Mouse (Mus musculus) hindbrain, postnatal 0 days (tissue): Measurements from ENCODE around the gene Cars2. TPM values are rescaled to one million over a fixed set of nuclear protein-coding genes. Genes with fewer than 3 reads are reported as not detected.

Source experiments
- ATAC-seq: fragments of 200-750 bp; cut with Nextera tagmentation; 2 replicates; pipeline ENCODE4 v1.8.0; 2017; ENCODE audit warnings: mild to moderate bottlenecking, moderate TSS enrichment, moderate library complexity
- DNase-seq: peaks from one replicate; pipeline ENCODE4 v3.0.0-alpha.2; 2015; ENCODE audit warnings: low spot score
- H3K27ac ChIP-seq: fragments of 300-500 bp; sonication (generic); 2 replicates; pipeline ENCODE4 v1.5.1; 2014; ENCODE audit warnings: mild to moderate bottlenecking
- H3K27me3 ChIP-seq: fragments of 300-500 bp; sonication (generic); 2 replicates; pipeline ENCODE4 v1.6.1; 2014; ENCODE audit warnings: low read length, mixed read lengths; ENCODE audit not compliant: insufficient read depth
- H3K36me3 ChIP-seq: fragments of 300-500 bp; sonication (generic); 2 replicates; pipeline ENCODE4 v1.6.1; 2014; ENCODE audit warnings: low read length, mixed read lengths; ENCODE audit not compliant: insufficient read depth
- H3K4me1 ChIP-seq: fragments of 300-500 bp; sonication (generic); 2 replicates; pipeline ENCODE4 v1.6.1; 2014; ENCODE audit warnings: antibody characterized with exemption, low read length, mixed read lengths; ENCODE audit not compliant: insufficient read depth
- H3K4me2 ChIP-seq: fragments of 300-500 bp; sonication (generic); 2 replicates; pipeline ENCODE4 v1.6.1; 2014; ENCODE audit warnings: low read depth, mild to moderate bottlenecking, low read length, moderate library complexity, mixed read lengths
- H3K4me3 ChIP-seq: fragments of 300-500 bp; sonication (generic); 2 replicates; pipeline ENCODE4 v1.5.1; 2014; ENCODE audit warnings: low read length
- H3K9ac ChIP-seq: fragments of 300-500 bp; sonication (generic); replicated peaks from 2 replicates; pipeline ENCODE4 v1.6.1; 2014; ENCODE audit warnings: mild to moderate bottlenecking, low read length, moderate library complexity, mixed read lengths
- H3K9me3 ChIP-seq: fragments of 300-500 bp; sonication (generic); 2 replicates; pipeline ENCODE4 v1.6.1; 2016; ENCODE audit warnings: low read length, mixed read lengths
- CTCF ChIP-seq: IDR thresholded peaks from 2 replicates; pipeline ENCODE4 v1.5.1; 2016; ENCODE audit warnings: antibody characterized with exemption, control low read depth, low read depth
- WGBS: fragments of 180-500 bp; shearing (Covaris S2); extraction: QIAGEN DNeasy Blood & Tissue Kit; methylation state at CpG from one replicate; pipeline ENCODE4 v1.1.7; 2014; 5-methylcytosine and 5-hydroxymethylcytosine counted together
- polyA plus RNA-seq: library from polyadenylated mRNA; unstranded; fragments of >200 nt; fragmentation: Nextera tagmentation; extraction: Ambion mirVana; gene quantifications from 2 replicates; pipeline ENCODE4 v1.2.1, GENCODE M21; 2015
- total RNA-seq: library from RNA; depleted of rRNA; stranded (reverse); fragments of >200 nt; gene quantifications from 2 replicates; pipeline ENCODE4 v1.2.3, GENCODE M21; 2014

Gene Cars2
- total and polyA plus RNA-seq, 2 experiments from 2014 or later, result 19.3 to 42.6 TPM

- Histone ChIP-seq H3K9me3 (no peaks in the 10 kb centered on the region), H3K27me3 (no peaks in the 10 kb centered on the region), H3K36me3 (peaks cover 9% of the 10 kb centered on the region), H3K4me1 (no peaks in the 10 kb centered on the region), H3K9ac (no peak overlapping the region), H3K27ac (no peak overlapping the region), H3K4me3 (no peak overlapping the region), H3K4me2 (no peak overlapping the region)
- WGBS, result 84% methylated on average over 7 of the region's 7 CpGs
- DNase-seq, result no peak
- no peak for TF ChIP-seq CTCF
- no peak for ATAC-seq
Measured at GRCm38 (mm10) chr8:11564721-11565120, 14.1 kb upstream of the Cars2 start.

- Histone ChIP-seq H3K36me3 (peaks cover 9% of the 10 kb centered on the region), H3K9ac (no peak overlapping the region), H3K4me2 (no peak overlapping the region), H3K9me3 (no peaks in the 10 kb centered on the region), H3K27ac (no peak overlapping the region), H3K4me1 (peaks cover under 1% of the 10 kb centered on the region; the same call in 1 of the 2 replicates), H3K27me3 (no peaks in the 10 kb centered on the region), H3K4me3 (no peak overlapping the region)
- TF ChIP-seq CTCF, result no peak
- 70% methylated on average over 5 of the region's 5 CpGs for WGBS
- DNase-seq (no peak), ATAC-seq (no peak)
Measured at GRCm38 (mm10) chr8:11564236-11564635, 13.7 kb upstream of the Cars2 start.

GRCm38 (mm10) chr8:11560220-11560619 is 9.6 kb upstream of the Cars2 start:
- ATAC-seq (no peak), DNase-seq (no peak)
- 67% methylated on average over 9 of the region's 9 CpGs for WGBS
- Histone ChIP-seq H3K27me3 (no peaks in the 10 kb centered on the region), H3K4me1 (peaks cover 7% of the 10 kb centered on the region), H3K36me3 (peaks cover 9% of the 10 kb centered on the region), H3K9me3 (no peaks in the 10 kb centered on the region), H3K27ac (no peak overlapping the region), H3K9ac (no peak overlapping the region), H3K4me2 (no peak overlapping the region), H3K4me3 (no peak overlapping the region)
- no peak for TF ChIP-seq CTCF

DNA sequence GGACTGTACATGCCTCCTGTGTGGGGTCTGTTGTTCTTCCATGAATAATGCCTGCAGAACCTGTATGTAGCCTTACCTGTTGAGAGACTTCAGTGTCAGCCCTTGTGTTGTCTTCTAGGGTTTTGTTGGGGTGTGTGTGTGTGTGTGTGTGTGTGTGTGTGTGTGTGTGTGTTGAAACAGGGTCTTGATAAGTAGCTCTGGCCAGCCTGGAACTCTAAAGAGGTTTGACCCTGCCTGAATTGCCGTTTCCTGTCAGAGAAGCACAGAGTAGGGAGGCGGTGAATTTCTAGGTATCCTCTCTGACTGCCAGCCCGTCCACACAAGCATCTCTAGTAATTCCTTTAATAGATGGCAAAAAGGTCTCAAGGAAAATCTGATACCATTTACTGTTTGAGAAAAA is 8.9 kb upstream of the Cars2 start:
- 80% methylated on average over 3 of the region's 3 CpGs for WGBS
- no peak for TF ChIP-seq CTCF
- no peak for ATAC-seq

GRCm38 (mm10) chr8:11557768-11558629 is 7.4 kb upstream of the Cars2 start:
- Histone ChIP-seq H3K27ac (peak overlapping the region; percentile 97), H3K4me2 (peak overlapping the region; percentile 82), H3K4me3 (peak overlapping the region; percentile 92), H3K36me3 (peaks cover 9% of the 10 kb centered on the region), H3K4me1 (peaks cover 13% of the 10 kb centered on the region), H3K27me3 (no peaks in the 10 kb centered on the region), H3K9ac (peak overlapping the region; percentile 88), H3K9me3 (no peaks in the 10 kb centered on the region)
- under 1% methylated on average over 66 of the region's 67 CpGs for WGBS
- TF ChIP-seq CTCF, result no peak
- ATAC-seq (peak; percentile 85), DNase-seq (peak; percentile 98)

More for the DNA sequence above, 8.9 kb upstream of the Cars2 start:
- Histone ChIP-seq H3K36me3 (peaks cover 9% of the 10 kb centered on the region), H3K27me3 (no peaks in the 10 kb centered on the region), H3K9ac (no peak overlapping the region), H3K4me3 (no peak overlapping the region), H3K4me2 (0 out of 2 replicates have a peak overlapping the region, but pooled peaks have one; percentile 82), H3K4me1 (peaks cover 10% of the 10 kb centered on the region), H3K9me3 (no peaks in the 10 kb centered on the region), H3K27ac (no peak overlapping the region)
- DNase-seq, result no peak

- ATAC-seq (no peak), DNase-seq (no peak)
- peaks cover 13% of the 10 kb centered on the region for H3K4me1 ChIP-seq
- H3K4me2 ChIP-seq, result peak overlapping the region; percentile 82
- H3K9me3 ChIP-seq, result no peaks in the 10 kb centered on the region
- peak overlapping the region; percentile 97 for H3K27ac ChIP-seq
- peak overlapping the region; percentile 92 for H3K4me3 ChIP-seq
- WGBS, result under 1% methylated on average over 29 of the region's 32 CpGs
- TF ChIP-seq CTCF, result no peak
- H3K27me3 ChIP-seq, result no peaks in the 10 kb centered on the region
- H3K36me3 ChIP-seq, result peaks cover 9% of the 10 kb centered on the region
- peak overlapping the region; percentile 88 for H3K9ac ChIP-seq
Measured at GRCm38 (mm10) chr8:11557424-11557767, 6.8 kb upstream of the Cars2 start.
